9 mouse cellular contexts compared by ENCODE assay signal in genomic region chr4:152424341-152424740, GRCm38 (mm10). TPM values are rescaled to one million over a fixed set of nuclear protein-coding genes. Genes with fewer than 3 reads are reported as not detected.
DNase-seq lines count a peak whose midpoint lies in the region; ATAC-seq and TF ChIP-seq lines count a peak whose summit lies in the region.
"Had no signal": no experiment of that assay in that cellular context is flagged by ENCODE, and none has a peak within 500 bp of the region (broad histone marks: within the 10 kb centered on the region; RNA-seq: fewer than 3 reads in every experiment).

No protein-coding gene starts in this region.

- H3K9ac ChIP-seq in forebrain, embryonic 11.5 days (ENCODE audit: low read length), result no peak overlapping the region
- H3K9ac ChIP-seq in forebrain, embryonic 16.5 days (replicated peaks; ENCODE audit: low read depth, low read length), result no peak overlapping the region
- no peak overlapping the region for H3K9ac ChIP-seq in lung, postnatal 0 days (replicated peaks; ENCODE audit: low read depth)
- H3K9ac ChIP-seq: limb, embryonic 12.5 days had no signal

- H3K36me3 ChIP-seq in forebrain, embryonic 11.5 days (ENCODE audit: control insufficient read depth, insufficient read depth, low read length), result no peaks in the 10 kb centered on the region
- H3K36me3 ChIP-seq in forebrain, embryonic 16.5 days (ENCODE audit: control insufficient read depth, insufficient read depth), result no peaks in the 10 kb centered on the region
- no peaks in the 10 kb centered on the region for H3K36me3 ChIP-seq in lung, postnatal 0 days (ENCODE audit: insufficient read depth, low read length)
- H3K36me3 ChIP-seq: limb, embryonic 12.5 days had no signal

- TF ChIP-seq CTCF in lung, postnatal 0 days (IDR thresholded peaks at IDR 0.05), result no peak
- no peak for TF ChIP-seq CTCF in lung, adult 2 months (IDR thresholded peaks at IDR 0.05; ENCODE audit: insufficient read depth, low read length)

- no peaks in the 10 kb centered on the region for H3K4me1 ChIP-seq in forebrain, embryonic 11.5 days (replicated peaks; ENCODE audit: control insufficient read depth, insufficient read depth, low read length)
- H3K4me1 ChIP-seq in forebrain, embryonic 16.5 days (replicated peaks; ENCODE audit: control insufficient read depth, insufficient read depth, low read length), result no peaks in the 10 kb centered on the region
- H3K4me1 ChIP-seq in lung, postnatal 0 days (ENCODE audit: insufficient read depth, low read depth, low read length), result no peaks in the 10 kb centered on the region
- no peaks in the 10 kb centered on the region for H3K4me1 ChIP-seq in lung, adult 2 months (ENCODE audit: control insufficient read depth, insufficient read depth, low read length)
- H3K4me1 ChIP-seq: limb, embryonic 12.5 days had no signal

- no peak for ATAC-seq in forebrain, embryonic 11.5 days (replicated peaks; ENCODE audit: low FRiP score)
- no peak for ATAC-seq in forebrain, embryonic 16.5 days
- no peak for ATAC-seq in lung, postnatal 0 days

- DNase-seq in forebrain, embryonic 11.5 days (ENCODE audit: low spot score), result peak; percentile 69
- peak; percentile 41 for DNase-seq in lung, postnatal 0 days (ENCODE audit: low spot score)
- DNase-seq in lung, adult 2 months, result no peak
- DNase-seq in c-Kit-positive CD71-positive TER-119-negative erythroid progenitor cells, embryonic 14.5 days (ENCODE audit: low read depth), result peak; percentile 39
- peak; percentile 26 for DNase-seq in lung, postnatal 36 days
- DNase-seq in layer of hippocampus, adult 8-10 months (ENCODE audit: low spot score in 2 of 2), result no peak
- DNase-seq in layer of hippocampus, postnatal 25 days (ENCODE audit: extremely low spot score in 1 of 2, low spot score in 1 of 2), result no peak

- no peak for TF ChIP-seq EP300 in lung, postnatal 0 days (IDR thresholded peaks at IDR 0.05)

- H3K4me2 ChIP-seq in forebrain, embryonic 11.5 days (ENCODE audit: low read depth, low read length, severe bottlenecking), result no peak overlapping the region
- H3K4me2 ChIP-seq in forebrain, embryonic 16.5 days (ENCODE audit: low read length), result no peak overlapping the region
- H3K4me2 ChIP-seq in lung, postnatal 0 days (replicated peaks; ENCODE audit: low read depth, low read length), result no peak overlapping the region
- H3K4me2 ChIP-seq: limb, embryonic 12.5 days had no signal

- no peak overlapping the region for H3K4me3 ChIP-seq in forebrain, embryonic 11.5 days (ENCODE audit: low read depth, low read length)
- H3K4me3 ChIP-seq in forebrain, embryonic 16.5 days (replicated peaks; ENCODE audit: low read length), result no peak overlapping the region
- H3K4me3 ChIP-seq in lung, postnatal 0 days (ENCODE audit: low read depth, low read length), result no peak overlapping the region
- H3K4me3 ChIP-seq in lung, adult 2 months (replicated peaks; ENCODE audit: extremely low read depth, low read depth, low read length), result no peak overlapping the region
- H3K4me3 ChIP-seq: limb, embryonic 12.5 days had no signal

- no peak for TF ChIP-seq POLR2A in lung, adult 2 months (IDR thresholded peaks at IDR 0.05; ENCODE audit: borderline replicate concordance, extremely low read depth, low read depth, low read length)

- WGBS in forebrain, embryonic 11.5 days, result 43% methylated on average over 4 of the region's 4 CpGs
- 35% methylated on average over 4 of the region's 4 CpGs for WGBS in forebrain, embryonic 16.5 days
- 38% methylated on average over 4 of the region's 4 CpGs for WGBS in lung, postnatal 0 days
- WGBS in lung, adult 2 months, result 31% methylated on average over 4 of the region's 4 CpGs

- H3K27ac ChIP-seq in forebrain, embryonic 11.5 days (ENCODE audit: low read depth, low read length), result no peak overlapping the region
- H3K27ac ChIP-seq in forebrain, embryonic 16.5 days (ENCODE audit: low read length), result no peak overlapping the region
- no peak overlapping the region for H3K27ac ChIP-seq in lung, postnatal 0 days (ENCODE audit: low read length)
- H3K27ac ChIP-seq: limb, embryonic 12.5 days had no signal

- H3K9me3 ChIP-seq in forebrain, embryonic 11.5 days (ENCODE audit: control insufficient read depth, low read length), result no peaks in the 10 kb centered on the region
- no peaks in the 10 kb centered on the region for H3K9me3 ChIP-seq in forebrain, embryonic 16.5 days (ENCODE audit: control insufficient read depth, low read length)
- H3K9me3 ChIP-seq in lung, postnatal 0 days (ENCODE audit: low read length), result no peaks in the 10 kb centered on the region
- H3K9me3 ChIP-seq: limb, embryonic 12.5 days had no signal

- no peaks in the 10 kb centered on the region for H3K27me3 ChIP-seq in forebrain, embryonic 11.5 days (ENCODE audit: control insufficient read depth, insufficient read depth, low read length)
- H3K27me3 ChIP-seq in forebrain, embryonic 16.5 days (replicated peaks; ENCODE audit: control insufficient read depth, insufficient read depth, low read length), result no peaks in the 10 kb centered on the region
- H3K27me3 ChIP-seq in lung, postnatal 0 days (replicated peaks; ENCODE audit: insufficient read depth, low read length), result no peaks in the 10 kb centered on the region
- H3K27me3 ChIP-seq: limb, embryonic 12.5 days had no signal

RNA-seq across cellular contexts. Expression of gene Nphp4, which starts 52.2 kb away (rescaled TPM):
- polyA plus RNA-seq in forebrain, embryonic 11.5 days (2014; fragmentation: Nextera tagmentation; extraction: Ambion mirVana), result 5.9 and 7.6 TPM in 2 replicates
- 5.5 and 5.7 TPM in 2 replicates for polyA plus RNA-seq in forebrain, embryonic 16.5 days (2015; fragmentation: Nextera tagmentation; extraction: Ambion mirVana)
- polyA plus RNA-seq in lung, postnatal 0 days (2015; fragmentation: Nextera tagmentation; extraction: Ambion mirVana), result 0.75 and 0.95 TPM in 2 replicates
- 3.1 and 3.8 TPM in 2 replicates for polyA plus RNA-seq in lung, adult 2 months (2012; rRNA removed)
- 10 to 100 TPM; 27.9 to 32.3 (median 29.3) TPM for total RNA-seq in layer of hippocampus, adult 8-10 months (2022)
- 10 to 100 TPM; 21.7 to 27.5 TPM for total RNA-seq in layer of hippocampus, postnatal 25 days (2021)

RNA-seq across cellular contexts. Expression of gene Kcnab2, which starts 53.3 kb away (rescaled TPM):
- 10.5 and 13.2 TPM in 2 replicates for polyA plus RNA-seq in forebrain, embryonic 11.5 days (2014; fragmentation: Nextera tagmentation; extraction: Ambion mirVana)
- 15.1 and 19.2 TPM in 2 replicates for polyA plus RNA-seq in forebrain, embryonic 16.5 days (2015; fragmentation: Nextera tagmentation; extraction: Ambion mirVana)
- polyA plus RNA-seq in lung, postnatal 0 days (2015; fragmentation: Nextera tagmentation; extraction: Ambion mirVana), result 2.6 and 2.9 TPM in 2 replicates
- polyA plus RNA-seq in lung, adult 2 months (2012; rRNA removed), result 6.9 and 8.6 TPM in 2 replicates
- 100 to 1,000 TPM; 669 to 725 (median 678) TPM for total RNA-seq in layer of hippocampus, adult 8-10 months (2022)
- total RNA-seq in layer of hippocampus, postnatal 25 days (2021), result 100 to 1,000 TPM; 683 to 696 TPM

Comparison
In these comparisons a context has a peak if more than half of its experiments do, and no peak if none do; other contexts are left out.
1. DNase-seq: peak in forebrain, embryonic 11.5 days (single experiment), lung, postnatal 0 days (single experiment), c-Kit-positive CD71-positive TER-119-negative erythroid progenitor cells, embryonic 14.5 days (single experiment) and lung, postnatal 36 days (single experiment); none in lung, adult 2 months (single experiment), layer of hippocampus, adult 8-10 months (0 of 2) and layer of hippocampus, postnatal 25 days (0 of 2).